Mouse (Mus musculus) E14TG2a.4 (cell line): ENCODE results near the gene Smurf2.
"Not testable (repeated sequence)": the region's sequence is repeated elsewhere in the genome, so short reads cannot be mapped to it uniquely, and the experiment has no call there.

Experiments used
- H3K27me3 ChIP-seq: 2 replicates; pipeline ENCODE4 v1.6.1; 2014; ENCODE audit warnings: low read length, control low read depth; ENCODE audit not compliant: insufficient read depth
- H3K36me3 ChIP-seq: 2 replicates; pipeline ENCODE4 v1.6.1; 2014; ENCODE audit warnings: low read length, control low read depth; ENCODE audit not compliant: insufficient read depth
- H3K4me1 ChIP-seq: replicated peaks from 2 replicates; pipeline ENCODE4 v1.6.1; 2014; ENCODE audit warnings: low read depth, low read length, control low read depth
- H3K4me3 ChIP-seq: replicated peaks from 2 replicates; pipeline ENCODE4 v1.5.1; 2014; ENCODE audit warnings: mild to moderate bottlenecking, low read length
- H3K9me3 ChIP-seq: 2 replicates; pipeline ENCODE4 v1.6.1; 2014; ENCODE audit warnings: low read length, control low read depth
- CTCF ChIP-seq: conservative IDR thresholded peaks from 2 replicates; pipeline ENCODE4 v1.5.1; 2014; ENCODE audit warnings: low read length
- NANOG ChIP-seq: IDR thresholded peaks from 2 replicates; pipeline ENCODE4 v1.6.1; 2014; ENCODE audit warnings: borderline replicate concordance, low read length, mixed read lengths
- POU5F1 ChIP-seq: IDR thresholded peaks from 2 replicates; pipeline ENCODE4 v1.6.1; 2014; ENCODE audit warnings: low read length, borderline replicate concordance

The Smurf2 gene

GRCm38 (mm10) chr11:106788026-106788774, 132.3 kb downstream of the Smurf2 start:
- no peak for TF ChIP-seq NANOG
- TF ChIP-seq CTCF = no peak
- no peak for TF ChIP-seq POU5F1

DNA sequence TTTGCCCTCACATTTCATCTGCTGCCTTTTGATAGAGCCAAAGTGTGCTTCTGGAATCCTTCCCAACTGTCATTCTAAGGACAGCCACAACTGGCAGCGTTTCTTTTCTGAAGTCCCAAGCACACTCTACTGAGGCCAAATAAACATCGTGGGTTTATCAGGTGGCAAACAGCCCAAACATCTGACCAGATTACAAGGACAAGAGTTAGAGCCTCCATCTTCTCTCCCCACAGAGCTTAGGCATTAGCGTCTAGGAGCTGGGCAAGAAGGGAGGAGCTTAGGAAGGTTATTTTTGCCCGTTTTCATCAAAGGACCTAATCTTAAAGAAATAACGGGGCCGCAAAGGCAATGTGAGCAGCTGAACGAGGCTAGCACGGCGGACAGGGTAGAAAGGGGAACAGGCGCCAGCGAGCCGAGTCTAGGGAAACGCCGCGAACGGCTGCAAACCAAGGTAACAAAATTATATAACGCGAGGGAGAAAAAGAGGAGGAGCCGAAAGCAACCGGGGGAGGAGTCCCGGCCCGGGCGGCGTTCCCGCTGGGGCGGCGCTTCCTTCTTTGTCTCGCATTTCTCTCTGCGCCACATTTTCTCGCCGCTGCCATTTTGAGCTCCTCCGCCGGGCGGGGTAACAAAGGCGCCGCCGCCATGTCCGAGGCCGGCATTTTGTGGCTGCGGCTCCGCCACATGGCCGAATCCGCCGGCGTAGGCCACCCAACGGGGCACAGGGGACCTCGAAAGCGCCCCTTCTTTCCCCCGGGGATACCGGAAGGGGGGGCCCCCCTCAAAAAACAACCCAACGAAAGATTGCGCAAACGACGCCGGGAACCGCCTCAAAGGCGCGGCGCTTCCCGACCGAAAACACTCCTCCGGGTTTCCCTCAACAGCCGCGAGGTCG, 133.1 kb downstream of the Smurf2 start:
- H3K36me3 ChIP-seq = peaks cover 57% of the 10 kb centered on the region
- peak overlapping the region; percentile 96 for H3K4me3 ChIP-seq
- H3K27me3 ChIP-seq = no peaks in the 10 kb centered on the region
- no peaks in the 10 kb centered on the region for H3K9me3 ChIP-seq
- H3K4me1 ChIP-seq = peaks cover 52% of the 10 kb centered on the region
- TF ChIP-seq NANOG = no peak
- no peak for TF ChIP-seq CTCF
- TF ChIP-seq POU5F1 = no peak

More at GRCm38 (mm10) chr11:106788026-106788774, 132.3 kb downstream of the Smurf2 start:
- Histone ChIP-seq H3K27me3 (no peaks in the 10 kb centered on the region), H3K36me3 (peaks cover 57% of the 10 kb centered on the region), H3K4me1 (peaks cover 43% of the 10 kb centered on the region), H3K4me3 (peak overlapping the region; percentile 96), H3K9me3 (no peaks in the 10 kb centered on the region)

- H3K4me1 ChIP-seq = peaks cover 60% of the 10 kb centered on the region
- peaks cover 74% of the 10 kb centered on the region for H3K36me3 ChIP-seq
- H3K4me3 ChIP-seq = no peak overlapping the region; the same call in 1 of the 2 replicates
- H3K9me3 ChIP-seq = no peaks in the 10 kb centered on the region
- H3K27me3 ChIP-seq = no peaks in the 10 kb centered on the region
- TF ChIP-seq POU5F1 (no peak), CTCF (no peak), NANOG (no peak)
These were observed 135.5 kb downstream of the Smurf2 start for GRCm38 (mm10) chr11:106785043-106785442.

DNA sequence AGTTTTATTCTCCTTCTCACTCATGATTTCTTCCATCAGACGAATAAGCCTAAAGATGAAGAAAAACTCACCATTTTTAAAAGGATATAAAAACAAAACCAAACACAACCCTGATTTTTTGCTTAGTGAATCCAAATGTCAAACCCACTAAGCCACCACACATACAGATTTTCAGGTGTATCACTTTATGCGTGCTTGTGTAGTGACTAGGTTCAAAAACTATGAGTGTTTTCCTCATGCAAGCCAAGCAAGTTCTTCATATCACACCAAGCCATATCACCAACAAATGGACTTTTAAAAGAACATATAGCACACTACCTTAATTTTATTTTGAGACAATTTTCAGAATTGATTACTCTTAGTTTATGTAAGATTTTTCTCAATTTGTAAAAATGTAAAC, 136.0 kb downstream of the Smurf2 start:
- Histone ChIP-seq H3K9me3 (no peaks in the 10 kb centered on the region), H3K4me3 (no peak overlapping the region), H3K36me3 (peaks cover 78% of the 10 kb centered on the region), H3K4me1 (peaks cover 60% of the 10 kb centered on the region), H3K27me3 (no peaks in the 10 kb centered on the region)
- no peak for TF ChIP-seq POU5F1
- no peak for TF ChIP-seq CTCF
- TF ChIP-seq NANOG = no peak

GRCm38 (mm10) chr11:106782841-106783764, 137.4 kb downstream of the Smurf2 start:
- H3K36me3 ChIP-seq = peaks cover 78% of the 10 kb centered on the region
- H3K27me3 ChIP-seq = no peaks in the 10 kb centered on the region
- H3K4me1 ChIP-seq = peaks cover 62% of the 10 kb centered on the region
- H3K4me3 ChIP-seq = no peak overlapping the region
- TF ChIP-seq POU5F1 = no peak
- TF ChIP-seq CTCF = no peak
- no peak for TF ChIP-seq NANOG
- H3K9me3 ChIP-seq = no peaks in the 10 kb centered on the region

GRCm38 (mm10) chr11:106782271-106782670, 138.2 kb downstream of the Smurf2 start:
- Histone ChIP-seq H3K4me1 (peaks cover 71% of the 10 kb centered on the region), H3K36me3 (peaks cover 83% of the 10 kb centered on the region)
- not testable (repeated sequence) for H3K9me3 ChIP-seq, H3K27me3 ChIP-seq, H3K4me3 ChIP-seq

GRCm38 (mm10) chr11:106780590-106781220, 139.8 kb downstream of the Smurf2 start:
- H3K27me3 ChIP-seq = no peaks in the 10 kb centered on the region
- H3K4me3 ChIP-seq = no peak overlapping the region
- H3K36me3 ChIP-seq = peaks cover 83% of the 10 kb centered on the region
- no peaks in the 10 kb centered on the region for H3K9me3 ChIP-seq
- TF ChIP-seq NANOG (no peak), POU5F1 (no peak)
- peaks cover 65% of the 10 kb centered on the region for H3K4me1 ChIP-seq
